ENCODE assay signal across 8 mouse cellular contexts in genomic region chr2:35660953-35661374, GRCm38 (mm10).
DNase-seq lines count a peak whose midpoint lies in the region; ATAC-seq and TF ChIP-seq lines count a peak whose summit lies in the region.

No protein-coding gene starts in this region.

- H3K9me3 ChIP-seq in stomach, embryonic 16.5 days (replicated peaks; ENCODE audit: control insufficient read depth, low read length): no peaks in the 10 kb centered on the region

- TF ChIP-seq CTCF in Patski (IDR thresholded peaks at IDR 0.05): no peak
- TF ChIP-seq CTCF in cortical plate, adult 2 months (IDR thresholded peaks at IDR 0.05; ENCODE audit: extremely low read depth, insufficient read depth, low read length): no peak
- TF ChIP-seq CTCF in liver, adult 2 months (IDR thresholded peaks at IDR 0.05; ENCODE audit: low read depth, low read length): no peak

- peak; percentile 41 for ATAC-seq in Patski
- ATAC-seq in stomach, embryonic 16.5 days (ENCODE audit: insufficient read depth, low FRiP score): peak; percentile 68; the same call in 1 of the 2 replicates
- no peak for ATAC-seq in activated CD4-positive, CD25-positive, alpha-beta regulatory T cell, adult 4 months

- H3K4me1 ChIP-seq in cortical plate, adult 2 months (ENCODE audit: control insufficient read depth, insufficient read depth, low read length): peaks cover 6% of the 10 kb centered on the region; the same call in 1 of the 2 replicates
- H3K4me1 ChIP-seq in liver, adult 2 months (ENCODE audit: control insufficient read depth, insufficient read depth, low read length): peaks cover 2% of the 10 kb centered on the region; the same call in 1 of the 2 replicates
- peaks cover 26% of the 10 kb centered on the region for H3K4me1 ChIP-seq in stomach, embryonic 16.5 days (ENCODE audit: control insufficient read depth, insufficient read depth, low read length)

- H3K79me2 ChIP-seq in liver, adult 2 months (ENCODE audit: control insufficient read depth, insufficient read depth, low read length): no peaks in the 10 kb centered on the region; the same call in none of the 2 replicates
- peaks cover 45% of the 10 kb centered on the region for H3K79me2 ChIP-seq in myocyte (ENCODE audit: control insufficient read depth, insufficient read depth)

- H3K4me2 ChIP-seq in myocyte (ENCODE audit: low read depth): peak overlapping the region; percentile 12
- H3K4me2 ChIP-seq in stomach, embryonic 16.5 days (ENCODE audit: low read depth, low read length): peak overlapping the region; percentile 89

- peak overlapping the region; percentile 22 for H3ac ChIP-seq in myocyte (ENCODE audit: control insufficient read depth, insufficient read length)

- POLR2A ChIA-PET in Patski (lab: Charles Lee): no interaction called here

- DNase-seq in Patski (ENCODE audit: low read depth, low spot score): no peak
- peak; percentile 58 to 79 for DNase-seq in gastrocnemius, postnatal 36 days
- peak; percentile 21 to 54 for DNase-seq in kidney, adult 8-10 months
- no peak for DNase-seq in liver, adult 2 months (ENCODE audit: extremely low read depth, low read depth, low spot score)

- no peak overlapping the region for H3K9ac ChIP-seq in liver, adult 2 months (ENCODE audit: low read depth, low read length)
- H3K9ac ChIP-seq in stomach, embryonic 16.5 days (ENCODE audit: low read length): peak overlapping the region; percentile 91

- CTCF ChIA-PET in Patski (lab: Charles Lee): interaction anchor here (0.9 to 1.1 kb wide), 2 partner anchors 12 to 215 kb away, joined by 3 read pairs; no protein-coding TSS in a partner anchor

- 33% methylated on average over 18 of the region's 47 CpGs for WGBS in liver, adult 2 months
- under 1% methylated on average over 36 of the region's 47 CpGs for WGBS in stomach, embryonic 16.5 days

- intact Hi-C loops in gastrocnemius, postnatal 36 days (cut with DNase I): loop anchor here (5.0 kb wide), 1 partner anchor 36 kb away; no protein-coding TSS in a partner anchor

- peak overlapping the region; percentile 93 for H3K4me3 ChIP-seq in cortical plate, adult 2 months (ENCODE audit: insufficient read depth, low read length)
- H3K4me3 ChIP-seq in liver, adult 2 months (ENCODE audit: insufficient read depth, low read depth, low read length): peak overlapping the region; percentile 44; the same call in 1 of the 2 replicates
- peak overlapping the region; percentile 74 for H3K4me3 ChIP-seq in myocyte
- H3K4me3 ChIP-seq in stomach, embryonic 16.5 days (replicated peaks; ENCODE audit: low read length): peak overlapping the region; percentile 81

- H3K36me3 ChIP-seq in liver, adult 2 months (ENCODE audit: control insufficient read depth, insufficient read depth, low read length): no peaks in the 10 kb centered on the region
- H3K36me3 ChIP-seq in myocyte (ENCODE audit: control insufficient read depth, insufficient read depth): no peaks in the 10 kb centered on the region
- no peaks in the 10 kb centered on the region for H3K36me3 ChIP-seq in stomach, embryonic 16.5 days (ENCODE audit: control insufficient read depth, insufficient read depth, low read length)

- H3K27ac ChIP-seq in cortical plate, adult 2 months (ENCODE audit: insufficient read depth, low read length): no peak overlapping the region
- H3K27ac ChIP-seq in liver, adult 2 months (replicated peaks; ENCODE audit: insufficient read depth, low read depth, low read length): no peak overlapping the region
- peak overlapping the region; percentile 86; the same call in 1 of the 2 replicates for H3K27ac ChIP-seq in stomach, embryonic 16.5 days (ENCODE audit: low read length)

- in situ Hi-C loops in Patski (cut with MboI; ENCODE audit: low pct_unique_long_range_greater_than_20kb): no loop called here

- no peak for TF ChIP-seq POLR2A in cortical plate, adult 2 months (IDR thresholded peaks at IDR 0.05; ENCODE audit: extremely low read depth, insufficient read depth, low read length)
- TF ChIP-seq POLR2A in liver, adult 2 months (IDR thresholded peaks at IDR 0.05; ENCODE audit: extremely low read depth, insufficient read depth, low read length): no peak
- no peak for TF ChIP-seq POLR2A in myocyte (IDR thresholded peaks at IDR 0.05; ENCODE audit: insufficient read length, low read depth)

- no peaks in the 10 kb centered on the region for H3K27me3 ChIP-seq in Patski
- peaks cover 7% of the 10 kb centered on the region for H3K27me3 ChIP-seq in liver, adult 2 months (ENCODE audit: control insufficient read depth, insufficient read depth, low read length)
- no peaks in the 10 kb centered on the region for H3K27me3 ChIP-seq in myocyte (ENCODE audit: control insufficient read depth, insufficient read depth, insufficient read length)
- no peaks in the 10 kb centered on the region for H3K27me3 ChIP-seq in stomach, embryonic 16.5 days (ENCODE audit: control insufficient read depth, insufficient read depth, low read length)

TF ChIP-seq in myocyte, 11 proteins besides CTCF, POLR2A, EP300 and RAD21:
- TF ChIP-seq MYOD1 (IDR thresholded peaks at IDR 0.05; ENCODE audit: control insufficient read depth in 1 of 3, insufficient read length in 2 of 3, low read depth in 2 of 3): peak in 1 of 3 experiments; percentile 3
- no peak for TF ChIP-seq MYOG (IDR thresholded peaks at IDR 0.05; ENCODE audit: control insufficient read depth in 1 of 3, insufficient read depth in 1 of 3, insufficient read length in 2 of 3, low read depth in 2 of 3)
- no peak for TF ChIP-seq TCF12 (IDR thresholded peaks at IDR 0.05; ENCODE audit: insufficient read depth, poor library complexity, severe bottlenecking)

Comparison
In these comparisons a context has a peak if more than half of its experiments do, and no peak if none do; other contexts are left out.
1. DNase-seq: peak in gastrocnemius, postnatal 36 days (2 of 2) and kidney, adult 8-10 months (2 of 2); none in Patski (single experiment) and liver, adult 2 months (single experiment).
2. Peak in every context shown above with its lines, with median percentiles within 50 percentile points of each other: H3K4me3 ChIP-seq.